Mouse (Mus musculus) thymus, adult 2 months (tissue): ENCODE measurements around the gene Xxylt1. TPM values are rescaled to one million over a fixed set of nuclear protein-coding genes. Genes with fewer than 3 reads are reported as not detected.

Source experiments
- DNase-seq: peaks from one replicate; pipeline ENCODE4 v3.0.0; 2021
- H3K27ac ChIP-seq: fragments of 200-500 bp; 2 replicates; pipeline ENCODE4 v1.5.1; 2012; ENCODE audit warnings: low read length, control low read depth; ENCODE audit not compliant: control insufficient read depth, insufficient read depth
- H3K27me3 ChIP-seq: fragments of 200-500 bp; 2 replicates; pipeline ENCODE4 v1.6.1; 2012; ENCODE audit warnings: mild to moderate bottlenecking, low read length, moderate library complexity, mixed read lengths; ENCODE audit not compliant: control insufficient read depth, insufficient read depth
- H3K36me3 ChIP-seq: fragments of 200-500 bp; 2 replicates; pipeline ENCODE4 v1.6.1; 2012; ENCODE audit warnings: mild to moderate bottlenecking, low read length, moderate library complexity; ENCODE audit not compliant: control insufficient read depth, insufficient read depth
- H3K4me1 ChIP-seq: fragments of 200-500 bp; replicated peaks from 2 replicates; pipeline ENCODE4 v1.6.1; 2012; ENCODE audit warnings: low read length; ENCODE audit not compliant: control insufficient read depth, insufficient read depth
- H3K4me3 ChIP-seq: fragments of 200-500 bp; 2 replicates; pipeline ENCODE4 v1.5.1; 2012; ENCODE audit warnings: mild to moderate bottlenecking, low read length, control low read depth, moderate library complexity; ENCODE audit not compliant: control insufficient read depth, insufficient read depth
- CTCF ChIP-seq: fragments of 200-500 bp; IDR thresholded peaks from 2 replicates; pipeline ENCODE4 v1.5.1; 2012; ENCODE audit warnings: mild to moderate bottlenecking, control low read depth, low read length, moderate library complexity, borderline replicate concordance; ENCODE audit not compliant: control insufficient read depth, poor library complexity, insufficient read depth; ENCODE audit errors: extremely low read depth
- POLR2A ChIP-seq: fragments of 200-500 bp; IDR thresholded peaks from 2 replicates; pipeline ENCODE4 v1.6.1; 2012; ENCODE audit warnings: mild to moderate bottlenecking, low read length, control low read depth, moderate library complexity; ENCODE audit not compliant: control insufficient read depth, poor library complexity, insufficient read depth; ENCODE audit errors: extremely low read depth
- WGBS: fragments of 180-500 bp; shearing (Covaris S2); methylation state at CpG from one replicate; pipeline ENCODE4 v1.1.7; 2018; 5-methylcytosine and 5-hydroxymethylcytosine counted together
- polyA plus RNA-seq: library from polyadenylated mRNA; depleted of rRNA; stranded (reverse); fragments of >200 nt; gene quantifications from 2 replicates; pipeline ENCODE4 v1.2.3, GENCODE M21; 2012

Xxylt1 gene
- polyA plus RNA-seq, 1 experiment: 13.2 TPM

- DNase-seq: no peak
- Histone ChIP-seq H3K36me3 (no peaks in the 10 kb centered on the region), H3K4me3 (no peak overlapping the region), H3K27me3 (no peaks in the 10 kb centered on the region), H3K27ac (no peak overlapping the region), H3K4me1 (peaks cover 18% of the 10 kb centered on the region)
- 83% methylated on average over 2 of the region's 2 CpGs for WGBS
- TF ChIP-seq CTCF (no peak), POLR2A (no peak)
Observed at GRCm38 (mm10) chr16:30998711-30999110, 82.5 kb downstream of the Xxylt1 start.

GRCm38 (mm10) chr16:30998048-30998447 is 83.2 kb downstream of the Xxylt1 start:
- Histone ChIP-seq H3K4me1 (peaks cover 13% of the 10 kb centered on the region), H3K4me3 (no peak overlapping the region), H3K27ac (no peak overlapping the region), H3K36me3 (no peaks in the 10 kb centered on the region), H3K27me3 (no peaks in the 10 kb centered on the region)
- TF ChIP-seq CTCF: no peak
- TF ChIP-seq POLR2A: no peak
- WGBS: 99% methylated on average over 2 of the region's 2 CpGs
- DNase-seq: no peak

- Histone ChIP-seq H3K4me3 (no peak overlapping the region), H3K27ac (no peak overlapping the region), H3K36me3 (no peaks in the 10 kb centered on the region), H3K27me3 (no peaks in the 10 kb centered on the region), H3K4me1 (peaks cover 10% of the 10 kb centered on the region)
- no peak for DNase-seq
- WGBS: 25% methylated on average over 5 of the region's 5 CpGs
- TF ChIP-seq CTCF (no peak), POLR2A (no peak)
Observed at GRCm38 (mm10) chr16:30995446-30995845, 85.8 kb downstream of the Xxylt1 start.

GRCm38 (mm10) chr16:30994881-30995280 is 86.4 kb downstream of the Xxylt1 start:
- no peak for TF ChIP-seq CTCF

GRCm38 (mm10) chr16:30994296-30994695 is 86.9 kb downstream of the Xxylt1 start:
- no peak for TF ChIP-seq POLR2A
- no peak overlapping the region for H3K27ac ChIP-seq
- H3K36me3 ChIP-seq: no peaks in the 10 kb centered on the region
- 16% methylated on average over 7 of the region's 7 CpGs for WGBS
- H3K4me1 ChIP-seq: peaks cover 10% of the 10 kb centered on the region
- no peak overlapping the region for H3K4me3 ChIP-seq
- DNase-seq: no peak
- H3K27me3 ChIP-seq: no peaks in the 10 kb centered on the region

More at GRCm38 (mm10) chr16:30994881-30995280, 86.4 kb downstream of the Xxylt1 start:
- Histone ChIP-seq H3K27me3 (no peaks in the 10 kb centered on the region), H3K27ac (no peak overlapping the region), H3K36me3 (no peaks in the 10 kb centered on the region), H3K4me1 (peaks cover 10% of the 10 kb centered on the region), H3K4me3 (no peak overlapping the region)
- no peak for DNase-seq
- WGBS: 58% methylated on average over 2 of the region's 2 CpGs

GRCm38 (mm10) chr16:30992568-30992967 is 88.7 kb downstream of the Xxylt1 start:
- Histone ChIP-seq H3K4me3 (no peak overlapping the region), H3K36me3 (no peaks in the 10 kb centered on the region), H3K27me3 (no peaks in the 10 kb centered on the region), H3K4me1 (peaks cover 10% of the 10 kb centered on the region), H3K27ac (no peak overlapping the region)
- no peak for DNase-seq
- TF ChIP-seq CTCF: no peak
- TF ChIP-seq POLR2A: no peak
- WGBS: 77% methylated on average over 5 of the region's 5 CpGs

- Histone ChIP-seq H3K4me3 (no peak overlapping the region), H3K4me1 (peaks cover 10% of the 10 kb centered on the region), H3K36me3 (no peaks in the 10 kb centered on the region), H3K27ac (no peak overlapping the region), H3K27me3 (no peaks in the 10 kb centered on the region)
- no peak for DNase-seq
- no peak for TF ChIP-seq CTCF
- no peak for TF ChIP-seq POLR2A
- WGBS: 82% methylated on average over 2 of the region's 2 CpGs
Observed at GRCm38 (mm10) chr16:30990661-30991060, 90.6 kb downstream of the Xxylt1 start.
